ENCODE assay signal across 8 mouse cellular contexts in genomic region chr7:19456628-19457027, GRCm38 (mm10). TPM values are rescaled to one million over a fixed set of nuclear protein-coding genes. Genes with fewer than 3 reads are reported as not detected.
A peak's percentile ranks its signal among the peaks of the same experiment; 100 is the strongest.
DNase-seq lines count a peak whose midpoint lies in the region; ATAC-seq and TF ChIP-seq lines count a peak whose summit lies in the region.

No protein-coding gene starts in this region.

- peak overlapping the region; percentile 97 for H3K4me2 ChIP-seq in heart, embryonic 11.5 days
- peak overlapping the region; percentile 90 for H3K4me2 ChIP-seq in lung, embryonic 15.5 days
- peak overlapping the region; percentile 95 for H3K4me2 ChIP-seq in midbrain, postnatal 0 days (ENCODE audit: low read depth, low read length, poor library complexity, severe bottlenecking)

- 93% methylated on average over 7 of the region's 7 CpGs for WGBS in heart, embryonic 11.5 days (ENCODE audit: insufficient replicate concordance)
- 86% methylated on average over 7 of the region's 7 CpGs for WGBS in lung, embryonic 15.5 days
- 94% methylated on average over 7 of the region's 7 CpGs for WGBS in hindbrain, embryonic 10.5 days
- WGBS in midbrain, postnatal 0 days: 95% methylated on average over 7 of the region's 7 CpGs

- peaks cover 19% of the 10 kb centered on the region for H3K4me1 ChIP-seq in heart, embryonic 11.5 days (ENCODE audit: control insufficient read depth, insufficient read depth, low read length)
- H3K4me1 ChIP-seq in lung, embryonic 15.5 days: peaks cover 17% of the 10 kb centered on the region
- peaks cover 36% of the 10 kb centered on the region for H3K4me1 ChIP-seq in hindbrain, embryonic 10.5 days (replicated peaks)
- peaks cover 13% of the 10 kb centered on the region for H3K4me1 ChIP-seq in midbrain, postnatal 0 days (ENCODE audit: insufficient read depth, low read length)

- ATAC-seq in heart, embryonic 11.5 days (replicated peaks; ENCODE audit: insufficient number of reproducible peaks, low FRiP score, low TSS enrichment): no peak
- ATAC-seq in lung, embryonic 15.5 days (ENCODE audit: borderline replicate concordance, extremely low read depth, low FRiP score, low TSS enrichment): no peak
- no peak for ATAC-seq in midbrain, postnatal 0 days (ENCODE audit: low FRiP score)

- no peaks in the 10 kb centered on the region for H3K27me3 ChIP-seq in heart, embryonic 11.5 days (ENCODE audit: control insufficient read depth, insufficient read depth, low read length)
- H3K27me3 ChIP-seq in lung, embryonic 15.5 days: no peaks in the 10 kb centered on the region
- H3K27me3 ChIP-seq in hindbrain, embryonic 10.5 days (ENCODE audit: insufficient read depth, poor library complexity, severe bottlenecking): no peaks in the 10 kb centered on the region
- H3K27me3 ChIP-seq in midbrain, postnatal 0 days (ENCODE audit: insufficient read depth, low read length): no peaks in the 10 kb centered on the region

- no peak overlapping the region; the same call in 1 of the 2 replicates for H3K9ac ChIP-seq in heart, embryonic 11.5 days (ENCODE audit: low read depth, low read length)
- no peak overlapping the region for H3K9ac ChIP-seq in lung, embryonic 15.5 days
- H3K9ac ChIP-seq in midbrain, postnatal 0 days (replicated peaks; ENCODE audit: low read length, poor library complexity, severe bottlenecking): no peak overlapping the region; the same call in 1 of the 2 replicates

- DNase-seq in heart, adult 8-10 months (ENCODE audit: low spot score): no peak
- no peak for DNase-seq in lung, postnatal 10 days
- DNase-seq in hindbrain, embryonic 10.5 days (ENCODE audit: low spot score): no peak
- no peak for DNase-seq in midbrain, postnatal 0 days (ENCODE audit: low spot score)
- no peak for DNase-seq in urinary bladder, adult 2 months (ENCODE audit: low spot score)
- DNase-seq in cerebellum, adult 8-10 months: no peak

- no peak overlapping the region for H3K27ac ChIP-seq in heart, embryonic 11.5 days (ENCODE audit: low read depth, low read length)
- no peak overlapping the region for H3K27ac ChIP-seq in lung, embryonic 15.5 days
- H3K27ac ChIP-seq in hindbrain, embryonic 10.5 days: no peak overlapping the region
- no peak overlapping the region for H3K27ac ChIP-seq in midbrain, postnatal 0 days (ENCODE audit: low read depth, low read length)

- no peaks in the 10 kb centered on the region for H3K9me3 ChIP-seq in heart, embryonic 11.5 days (replicated peaks; ENCODE audit: control insufficient read depth, low read length)
- no peaks in the 10 kb centered on the region for H3K9me3 ChIP-seq in lung, embryonic 15.5 days
- peaks cover 4% of the 10 kb centered on the region; the same call in 1 of the 2 replicates for H3K9me3 ChIP-seq in hindbrain, embryonic 10.5 days
- no peaks in the 10 kb centered on the region for H3K9me3 ChIP-seq in midbrain, postnatal 0 days (ENCODE audit: low read length)

- peak overlapping the region; percentile 98 for H3K4me3 ChIP-seq in heart, embryonic 11.5 days (ENCODE audit: low read depth, low read length)
- no peak overlapping the region for H3K4me3 ChIP-seq in lung, embryonic 15.5 days
- H3K4me3 ChIP-seq in hindbrain, embryonic 10.5 days: peak overlapping the region; percentile 99
- H3K4me3 ChIP-seq in midbrain, postnatal 0 days (ENCODE audit: low read depth, low read length): no peak overlapping the region; the same call in 1 of the 2 replicates

- peaks cover 2% of the 10 kb centered on the region for H3K36me3 ChIP-seq in heart, embryonic 11.5 days (ENCODE audit: control insufficient read depth, insufficient read depth, low read length)
- peaks cover 11% of the 10 kb centered on the region for H3K36me3 ChIP-seq in lung, embryonic 15.5 days
- H3K36me3 ChIP-seq in hindbrain, embryonic 10.5 days: peaks cover 43% of the 10 kb centered on the region
- peaks cover 4% of the 10 kb centered on the region; the same call in 1 of the 2 replicates for H3K36me3 ChIP-seq in midbrain, postnatal 0 days (ENCODE audit: insufficient read depth, low read length)

- TF ChIP-seq CTCF in midbrain, postnatal 0 days (IDR thresholded peaks at IDR 0.05): no peak

RNA-seq across cellular contexts. Expression of gene Mark4, which starts 2.0 kb away (rescaled TPM):
- 8.0 and 9.7 TPM in 2 replicates for polyA plus RNA-seq in heart, embryonic 11.5 days (2014; fragmentation: Nextera tagmentation; extraction: Ambion mirVana)
- 10 to 100 TPM; 22.8 to 26.4 (median 24.3) TPM for total RNA-seq in heart, adult 8-10 months (2022)
- polyA plus RNA-seq in lung, embryonic 15.5 days (2015; fragmentation: Nextera tagmentation; extraction: Ambion mirVana): 7.9 TPM in 2 replicates
- 9.3 and 13.6 TPM in 2 replicates for polyA plus RNA-seq in hindbrain, embryonic 10.5 days (2016; fragmentation: Nextera tagmentation; extraction: Ambion mirVana)
- total RNA-seq in midbrain, postnatal 0 days (2014; rRNA removed): 58.1 and 68.9 TPM in 2 replicates
- 16.2 and 17.0 TPM in 2 replicates for polyA plus RNA-seq in midbrain, postnatal 0 days (2015; fragmentation: Nextera tagmentation; extraction: Ambion mirVana)
- polyA plus RNA-seq in urinary bladder, adult 2 months (2012; rRNA removed): 13.3 and 19.4 TPM in 2 replicates

RNA-seq across cellular contexts. Expression of gene Exoc3l2, which starts 6.5 kb away (rescaled TPM):
- 2.2 and 2.7 TPM in 2 replicates for polyA plus RNA-seq in heart, embryonic 11.5 days (2014; fragmentation: Nextera tagmentation; extraction: Ambion mirVana)
- 1 to 10 TPM in 3 of 4 experiments, under 1 TPM in 1; 0.94 to 1.5 (median 1.1) TPM for total RNA-seq in heart, adult 8-10 months (2022)
- polyA plus RNA-seq in lung, embryonic 15.5 days (2015; fragmentation: Nextera tagmentation; extraction: Ambion mirVana): 1.4 and 1.7 TPM in 2 replicates
- polyA plus RNA-seq in hindbrain, embryonic 10.5 days (2016; fragmentation: Nextera tagmentation; extraction: Ambion mirVana): 0.39 and 0.80 TPM in 2 replicates
- 0.28 and 0.49 TPM in 2 replicates for total RNA-seq in midbrain, postnatal 0 days (2014; rRNA removed)
- 1.5 and 1.6 TPM in 2 replicates for polyA plus RNA-seq in midbrain, postnatal 0 days (2015; fragmentation: Nextera tagmentation; extraction: Ambion mirVana)
- 8.4 and 10.2 TPM in 2 replicates for polyA plus RNA-seq in urinary bladder, adult 2 months (2012; rRNA removed)

RNA-seq across cellular contexts. Expression of gene Bloc1s3, which starts 51.5 kb away (rescaled TPM):
- polyA plus RNA-seq in heart, embryonic 11.5 days (2014; fragmentation: Nextera tagmentation; extraction: Ambion mirVana): 1.2 TPM in 2 replicates
- total RNA-seq in heart, adult 8-10 months (2022): 1 to 10 TPM; 2.2 to 3.1 (median 3.0) TPM
- 2.0 TPM in 2 replicates for polyA plus RNA-seq in lung, embryonic 15.5 days (2015; fragmentation: Nextera tagmentation; extraction: Ambion mirVana)
- polyA plus RNA-seq in hindbrain, embryonic 10.5 days (2016; fragmentation: Nextera tagmentation; extraction: Ambion mirVana): 2.4 and 3.8 TPM in 2 replicates
- total RNA-seq in midbrain, postnatal 0 days (2014; rRNA removed): 17.8 and 21.4 TPM in 2 replicates
- polyA plus RNA-seq in midbrain, postnatal 0 days (2015; fragmentation: Nextera tagmentation; extraction: Ambion mirVana): 3.9 and 4.2 TPM in 2 replicates
- polyA plus RNA-seq in urinary bladder, adult 2 months (2012; rRNA removed): 6.6 and 7.4 TPM in 2 replicates

RNA-seq across cellular contexts. Expression of gene Trappc6a, which starts 51.6 kb away (rescaled TPM):
- polyA plus RNA-seq in heart, embryonic 11.5 days (2014; fragmentation: Nextera tagmentation; extraction: Ambion mirVana): 77.0 and 79.0 TPM in 2 replicates
- 10 to 100 TPM; 36.3 to 44.7 (median 37.2) TPM for total RNA-seq in heart, adult 8-10 months (2022)
- 97.8 and 103 TPM in 2 replicates for polyA plus RNA-seq in lung, embryonic 15.5 days (2015; fragmentation: Nextera tagmentation; extraction: Ambion mirVana)
- polyA plus RNA-seq in hindbrain, embryonic 10.5 days (2016; fragmentation: Nextera tagmentation; extraction: Ambion mirVana): 68.8 and 71.4 TPM in 2 replicates
- 14.9 and 23.9 TPM in 2 replicates for total RNA-seq in midbrain, postnatal 0 days (2014; rRNA removed)
- 32.2 and 32.6 TPM in 2 replicates for polyA plus RNA-seq in midbrain, postnatal 0 days (2015; fragmentation: Nextera tagmentation; extraction: Ambion mirVana)
- 58.7 and 77.3 TPM in 2 replicates for polyA plus RNA-seq in urinary bladder, adult 2 months (2012; rRNA removed)

RNA-seq across cellular contexts. Expression of gene Ckm, which starts 52.1 kb away (rescaled TPM):
- 11.0 and 13.3 TPM in 2 replicates for polyA plus RNA-seq in heart, embryonic 11.5 days (2014; fragmentation: Nextera tagmentation; extraction: Ambion mirVana)
- total RNA-seq in heart, adult 8-10 months (2022): 1,000 to 10,000 TPM; 3,513 to 3,931 (median 3,544) TPM
- 52.5 and 53.0 TPM in 2 replicates for polyA plus RNA-seq in lung, embryonic 15.5 days (2015; fragmentation: Nextera tagmentation; extraction: Ambion mirVana)
- polyA plus RNA-seq in hindbrain, embryonic 10.5 days (2016; fragmentation: Nextera tagmentation; extraction: Ambion mirVana): not detected in 2 replicates
- total RNA-seq in midbrain, postnatal 0 days (2014; rRNA removed): 0.38 and 8.2 TPM in 2 replicates
- 0.21 and 0.25 TPM in 2 replicates for polyA plus RNA-seq in midbrain, postnatal 0 days (2015; fragmentation: Nextera tagmentation; extraction: Ambion mirVana)
- polyA plus RNA-seq in urinary bladder, adult 2 months (2012; rRNA removed): 417 and 477 TPM in 2 replicates

Comparison
In these comparisons a context has a peak if more than half of its experiments do, and no peak if none do; other contexts are left out.
1. H3K4me3 ChIP-seq: peak in heart, embryonic 11.5 days (single experiment) and hindbrain, embryonic 10.5 days (single experiment); none in lung, embryonic 15.5 days (single experiment) and midbrain, postnatal 0 days (single experiment).
2. Peak in every context shown above with its lines, with median percentiles within 50 percentile points of each other: H3K4me2 ChIP-seq.